Mouse (Mus musculus) left cerebral cortex, postnatal 36 days (tissue): Measurements from ENCODE around the gene Imp4. TPM values are rescaled to one million over a fixed set of nuclear protein-coding genes. Genes with fewer than 3 reads are reported as not detected.

Source experiments
- DNase-seq, 2 experiments: peaks; one replicate each; pipeline ENCODE4 v3.0.0; 2021 to 2022; ENCODE audit warnings: low spot score in 2 of 2, mixed read lengths in 1 of 2
- intact Hi-C: fragments of 180-260 bp; cut with DNase I; formaldehyde crosslinking; loops from one replicate; pipeline ENCODE4 v1.15.1; 2025
- total RNA-seq, 2 experiments: library from RNA; stranded (reverse); gene quantifications; 2 replicates each; pipeline ENCODE4 v1.2.3; 2021

The Imp4 gene
- total RNA-seq, 2 experiments from 2014 or later, result 29.7 to 35.1 TPM

GRCm38 (mm10) chr1:34458431-34458830 lies 18.8 kb downstream of the Imp4 start:
- DNase-seq, result no peak
- intact Hi-C loops, result no loop called here

GRCm38 (mm10) chr1:34459284-34460060 lies 19.8 kb downstream of the Imp4 start, which contains the start of gene Ptpn18:
Gene Ptpn18, plus strand, starts transcription at chr1:34459762.
- intact Hi-C loops, result no loop called here
- DNase-seq, result peak; percentile 84 to 87

- intact Hi-C loops, result no loop called here
- DNase-seq, result no peak
These were observed 20.4 kb downstream of the Imp4 start for GRCm38 (mm10) chr1:34460061-34460441.

- intact Hi-C loops, result no loop called here
- DNase-seq, result no peak
These were observed 23.1 kb downstream of the Imp4 start for GRCm38 (mm10) chr1:34462766-34463165.

GRCm38 (mm10) chr1:34464310-34464817 lies 24.7 kb downstream of the Imp4 start:
- DNase-seq, result no peak
- intact Hi-C loops, result no loop called here

- intact Hi-C loops, result no loop called here
- no peak for DNase-seq
These were observed 25.8 kb downstream of the Imp4 start for GRCm38 (mm10) chr1:34465445-34465844.

GRCm38 (mm10) chr1:34468051-34468450 lies 28.4 kb downstream of the Imp4 start:
- DNase-seq, result no peak
- intact Hi-C loops, result no loop called here

GRCm38 (mm10) chr1:34468500-34468899 lies 28.8 kb downstream of the Imp4 start:
- no peak for DNase-seq
- intact Hi-C loops, result no loop called here

GRCm38 (mm10) chr1:34469801-34470200 lies 30.1 kb downstream of the Imp4 start:
- DNase-seq, result no peak
- intact Hi-C loops, result no loop called here

GRCm38 (mm10) chr1:34472427-34473300 lies 33.0 kb downstream of the Imp4 start:
- no peak for DNase-seq
- intact Hi-C loops, result no loop called here

GRCm38 (mm10) chr1:34478891-34479655 lies 39.4 kb downstream of the Imp4 start:
- DNase-seq, result no peak
- intact Hi-C loops, result no loop called here

- DNase-seq, result no peak
- intact Hi-C loops, result loop anchor here (10.0 kb wide), 1 partner anchor 124 kb away; no protein-coding TSS in a partner anchor
These were observed 41.1 kb downstream of the Imp4 start for GRCm38 (mm10) chr1:34480801-34481200.

GRCm38 (mm10) chr1:34481920-34482669 lies 42.4 kb downstream of the Imp4 start:
- DNase-seq, result no peak

GRCm38 (mm10) chr1:34484470-34484869 lies 44.8 kb downstream of the Imp4 start:
- DNase-seq, result no peak
- intact Hi-C loops, result loop anchor here (10.0 kb wide), 1 partner anchor 120 kb away; no protein-coding TSS in a partner anchor

More at GRCm38 (mm10) chr1:34481920-34482669, 42.4 kb downstream of the Imp4 start:
- intact Hi-C loops, result loop anchor here (10.0 kb wide), 1 partner anchor 123 kb away; no protein-coding TSS in a partner anchor

GRCm38 (mm10) chr1:34485461-34486188 lies 46.0 kb downstream of the Imp4 start:
- intact Hi-C loops, result loop anchor here (10.0 kb wide), 1 partner anchor 119 kb away; no protein-coding TSS in a partner anchor
- peak; percentile 39 to 54 for DNase-seq

GRCm38 (mm10) chr1:34487383-34487782 lies 47.7 kb downstream of the Imp4 start:
- no peak for DNase-seq
- intact Hi-C loops, result loop anchor here (10.0 kb wide), 1 partner anchor 117 kb away; no protein-coding TSS in a partner anchor

- intact Hi-C loops, result loop anchor here (10.0 kb wide), 1 partner anchor 115 kb away; no protein-coding TSS in a partner anchor
- no peak for DNase-seq
These were observed 50.3 kb downstream of the Imp4 start for GRCm38 (mm10) chr1:34489852-34490541.
